Mouse (Mus musculus): ENCODE results near the gene Map6.
A peak's percentile ranks its signal among the peaks of the same experiment; 100 is the strongest.

- TF ChIP-seq EP300 (IDR thresholded peaks at IDR 0.05; ENCODE audit: low read depth): no peak
- TF ChIP-seq CTCF (IDR thresholded peaks at IDR 0.05; ENCODE audit: low read depth): peak; percentile 38; the same call in 1 of the 2 replicates
These were observed 5.3 kb upstream of the Map6 start for GRCm38 (mm10) chr7:99261900-99262299.
